Comparison of ENCODE assay signal across 12 mouse cellular contexts in genomic region chr2:146763522-146764144, GRCm38 (mm10).
DNase-seq lines count a peak whose midpoint lies in the region; ATAC-seq lines count a peak whose summit lies in the region.
"Had no signal": no experiment of that assay in that cellular context is flagged by ENCODE, and none has a peak within 500 bp of the region (broad histone marks: within the 10 kb centered on the region; RNA-seq: fewer than 3 reads in every experiment).

No protein-coding gene starts in this region.

- H3K9ac ChIP-seq in embryonic facial prominence, embryonic 12.5 days: no peak overlapping the region
- no peak overlapping the region for H3K9ac ChIP-seq in hindbrain, embryonic 12.5 days
- no peak overlapping the region for H3K9ac ChIP-seq in midbrain, embryonic 16.5 days (ENCODE audit: low read depth, low read length)
- H3K9ac ChIP-seq in kidney, embryonic 15.5 days: no peak overlapping the region
- H3K9ac ChIP-seq: limb, embryonic 12.5 days had no signal

- intact Hi-C loops in left cerebral cortex, postnatal 36 days (cut with DNase I): no loop called here

- no peaks in the 10 kb centered on the region for H3K36me3 ChIP-seq in embryonic facial prominence, embryonic 12.5 days
- no peaks in the 10 kb centered on the region for H3K36me3 ChIP-seq in hindbrain, embryonic 12.5 days
- no peaks in the 10 kb centered on the region for H3K36me3 ChIP-seq in midbrain, embryonic 16.5 days (ENCODE audit: control insufficient read depth, insufficient read depth, low read length)
- no peaks in the 10 kb centered on the region for H3K36me3 ChIP-seq in kidney, embryonic 15.5 days
- H3K36me3 ChIP-seq: limb, embryonic 12.5 days had no signal

- 0 out of 2 replicates have a peak, but pooled peaks have one; percentile 75 for ATAC-seq in embryonic facial prominence, embryonic 12.5 days (ENCODE audit: insufficient number of reproducible peaks, insufficient read depth, low FRiP score, low TSS enrichment)
- peak; percentile 67 for ATAC-seq in hindbrain, embryonic 12.5 days (ENCODE audit: low FRiP score)
- peak; percentile 64 for ATAC-seq in midbrain, embryonic 16.5 days
- ATAC-seq in kidney, embryonic 15.5 days (replicated peaks; ENCODE audit: low FRiP score): no peak
- ATAC-seq: Patski had no signal

- no peak overlapping the region for H3K27ac ChIP-seq in embryonic facial prominence, embryonic 12.5 days
- 0 out of 2 replicates have a peak overlapping the region, but pooled peaks have one; percentile 2 for H3K27ac ChIP-seq in hindbrain, embryonic 12.5 days
- H3K27ac ChIP-seq in midbrain, embryonic 16.5 days (ENCODE audit: low read length): 0 out of 2 replicates have a peak overlapping the region, but pooled peaks have one; percentile 53
- H3K27ac ChIP-seq in kidney, embryonic 15.5 days: no peak overlapping the region
- H3K27ac ChIP-seq: limb, embryonic 12.5 days had no signal

- H3K9me3 ChIP-seq in embryonic facial prominence, embryonic 12.5 days: no peaks in the 10 kb centered on the region
- no peaks in the 10 kb centered on the region for H3K9me3 ChIP-seq in hindbrain, embryonic 12.5 days (replicated peaks)
- H3K9me3 ChIP-seq in midbrain, embryonic 16.5 days (replicated peaks; ENCODE audit: control insufficient read depth, low read length, poor library complexity, severe bottlenecking): no peaks in the 10 kb centered on the region
- H3K9me3 ChIP-seq in kidney, embryonic 15.5 days (replicated peaks): no peaks in the 10 kb centered on the region
- H3K9me3 ChIP-seq: limb, embryonic 12.5 days had no signal

- H3K4me3 ChIP-seq in embryonic facial prominence, embryonic 12.5 days: no peak overlapping the region
- no peak overlapping the region for H3K4me3 ChIP-seq in hindbrain, embryonic 12.5 days
- H3K4me3 ChIP-seq in midbrain, embryonic 16.5 days (ENCODE audit: low read depth, low read length): no peak overlapping the region
- H3K4me3 ChIP-seq in kidney, embryonic 15.5 days (replicated peaks): no peak overlapping the region
- H3K4me3 ChIP-seq: limb, embryonic 12.5 days had no signal

- peaks cover 5% of the 10 kb centered on the region; the same call in 1 of the 2 replicates for H3K4me1 ChIP-seq in embryonic facial prominence, embryonic 12.5 days
- H3K4me1 ChIP-seq in hindbrain, embryonic 12.5 days: peaks cover 20% of the 10 kb centered on the region
- peaks cover 20% of the 10 kb centered on the region for H3K4me1 ChIP-seq in midbrain, embryonic 16.5 days (ENCODE audit: control insufficient read depth, insufficient read depth, low read length)
- no peaks in the 10 kb centered on the region for H3K4me1 ChIP-seq in kidney, embryonic 15.5 days

- H3K4me2 ChIP-seq in embryonic facial prominence, embryonic 12.5 days (replicated peaks): peak overlapping the region; percentile 8; the same call in 1 of the 2 replicates
- H3K4me2 ChIP-seq in hindbrain, embryonic 12.5 days (replicated peaks): no peak overlapping the region
- peak overlapping the region; percentile 10 for H3K4me2 ChIP-seq in midbrain, embryonic 16.5 days (ENCODE audit: low read length)
- H3K4me2 ChIP-seq in kidney, embryonic 15.5 days: no peak overlapping the region
- H3K4me2 ChIP-seq: limb, embryonic 12.5 days had no signal

- DNase-seq in ZHBTc4 (ENCODE audit: low read depth, low spot score): peak; percentile 25
- DNase-seq in thymus, adult 18-20 months: no peak
- no peak for DNase-seq in left cerebral cortex, postnatal 36 days (ENCODE audit: low spot score in 2 of 2)
- DNase-seq: cerebellum, postnatal 14 days; kidney, adult 8-10 months had no signal

- WGBS in embryonic facial prominence, embryonic 12.5 days: 58% methylated on average over 18 of the region's 18 CpGs
- WGBS in hindbrain, embryonic 12.5 days: 43% methylated on average over 18 of the region's 18 CpGs
- 39% methylated on average over 18 of the region's 18 CpGs for WGBS in midbrain, embryonic 16.5 days
- 68% methylated on average over 18 of the region's 18 CpGs for WGBS in kidney, embryonic 15.5 days

- H3K27me3 ChIP-seq in embryonic facial prominence, embryonic 12.5 days: no peaks in the 10 kb centered on the region
- 0 out of 2 replicates have a peak, but pooled peaks cover 14% of the 10 kb centered on the region for H3K27me3 ChIP-seq in hindbrain, embryonic 12.5 days
- no peaks in the 10 kb centered on the region for H3K27me3 ChIP-seq in midbrain, embryonic 16.5 days (ENCODE audit: control insufficient read depth, insufficient read depth, low read depth, low read length)
- 0 out of 2 replicates have a peak, but pooled peaks cover 2% of the 10 kb centered on the region for H3K27me3 ChIP-seq in kidney, embryonic 15.5 days
- H3K27me3 ChIP-seq: CH12.LX; limb, embryonic 12.5 days had no signal

Comparison
In these comparisons a context has a peak if more than half of its experiments do, and no peak if none do; other contexts are left out.
1. H3K27ac ChIP-seq: peak in hindbrain, embryonic 12.5 days (single experiment) and midbrain, embryonic 16.5 days (single experiment); none in embryonic facial prominence, embryonic 12.5 days (single experiment) and kidney, embryonic 15.5 days (single experiment).
2. H3K4me2 ChIP-seq: peak in embryonic facial prominence, embryonic 12.5 days (single experiment) and midbrain, embryonic 16.5 days (single experiment); none in hindbrain, embryonic 12.5 days (single experiment) and kidney, embryonic 15.5 days (single experiment).